Mouse (Mus musculus) left cerebral cortex, postnatal 25 days (tissue): Measurements from ENCODE around the gene Hc. TPM values are rescaled to one million over a fixed set of nuclear protein-coding genes. Genes with fewer than 3 reads are reported as not detected.

ENCODE experiments used
- DNase-seq, 2 experiments: peaks; one replicate each; pipeline ENCODE4 v3.0.0; 2022; ENCODE audit warnings: low spot score in 2 of 2, mixed read lengths in 1 of 2
- intact Hi-C: fragments of 180-260 bp; cut with DNase I; formaldehyde crosslinking; loops from one replicate; pipeline ENCODE4 v1.15.1; 2025
- total RNA-seq, 2 experiments: library from RNA; stranded (reverse); gene quantifications; 2 replicates each; pipeline ENCODE4 v1.2.3; 2021

Hc gene
- total RNA-seq, 2 experiments from 2014 or later, result 0.09 to 0.23 TPM

- intact Hi-C loops, result no loop called here
- DNase-seq, result no peak
These were observed 76.4 kb downstream of the Hc start for GRCm38 (mm10) chr2:34984885-34985284.

DNA sequence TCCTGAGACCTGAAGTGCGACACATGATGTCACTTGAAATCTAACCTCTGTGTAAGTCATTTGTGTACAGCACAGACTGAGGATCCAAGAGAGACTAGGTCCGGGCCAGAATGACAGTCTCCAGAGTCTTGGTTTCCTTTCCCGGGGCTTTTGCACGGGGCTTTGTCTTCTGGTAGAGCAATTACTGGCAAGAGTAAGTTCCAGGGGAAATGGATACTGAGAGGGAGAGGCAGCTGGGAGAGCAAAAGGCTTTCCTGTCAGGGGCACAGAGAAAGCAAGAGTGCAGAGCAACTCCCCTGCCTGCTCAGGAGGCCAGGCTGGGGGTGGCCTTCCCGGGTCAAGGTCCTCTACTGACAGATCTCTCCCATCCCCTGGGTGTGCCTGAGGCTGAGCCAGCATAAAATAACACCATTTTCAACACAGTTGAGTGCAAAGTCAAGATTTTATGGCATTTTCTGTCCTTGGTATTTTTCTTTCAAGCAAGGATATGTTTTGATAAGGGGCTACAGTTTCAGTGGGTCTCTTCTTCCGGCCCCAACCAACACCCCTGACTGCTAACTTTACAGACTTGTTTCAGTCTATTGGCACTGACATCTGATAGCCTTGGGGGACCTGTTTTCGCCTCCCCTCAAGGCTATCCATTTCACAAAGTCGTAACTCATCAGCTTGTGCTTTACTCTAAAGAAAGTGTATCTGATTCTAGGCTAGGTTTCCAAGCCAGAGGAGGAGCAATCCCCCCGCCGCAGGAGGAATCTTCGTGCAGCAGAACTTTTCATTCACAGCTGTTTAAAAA lies 78.1 kb downstream of the Hc start:
- DNase-seq, result no peak
- intact Hi-C loops, result no loop called here

GRCm38 (mm10) chr2:34982096-34982724 lies 79.0 kb downstream of the Hc start:
- peak; percentile 26 to 85 for DNase-seq
- intact Hi-C loops, result no loop called here

DNA sequence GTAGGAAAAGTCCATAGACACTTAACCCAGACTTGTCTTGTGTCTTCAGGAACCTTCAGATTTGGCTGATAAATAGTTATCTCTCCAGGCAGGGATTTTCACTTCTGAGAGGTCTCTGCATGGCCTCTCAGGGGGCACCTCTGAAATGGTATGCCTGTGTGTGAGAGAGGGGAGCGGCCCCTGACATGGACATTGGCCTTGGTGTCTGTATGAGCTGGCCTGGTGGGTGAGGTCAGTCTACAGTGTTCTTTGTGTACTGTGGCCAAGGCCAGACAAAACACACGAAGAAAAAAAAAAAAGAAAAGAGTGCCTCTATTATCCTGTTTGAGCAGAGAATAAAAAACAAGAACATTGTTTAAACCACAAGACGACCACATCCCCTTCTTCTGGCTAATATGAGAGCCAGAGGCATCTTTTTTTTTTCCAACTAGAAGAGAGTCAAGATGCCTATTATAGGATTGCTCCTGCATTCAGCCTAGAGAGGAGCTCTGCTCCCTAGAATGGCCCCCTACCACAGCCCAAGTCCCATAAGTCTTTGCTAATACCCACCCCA lies 81.7 kb downstream of the Hc start:
- no peak for DNase-seq
- intact Hi-C loops, result no loop called here

- no peak for DNase-seq
- intact Hi-C loops, result no loop called here
These were observed 83.0 kb downstream of the Hc start for GRCm38 (mm10) chr2:34978226-34978625.

GRCm38 (mm10) chr2:34976945-34977658 lies 84.1 kb downstream of the Hc start:
- intact Hi-C loops, result no loop called here

DNA sequence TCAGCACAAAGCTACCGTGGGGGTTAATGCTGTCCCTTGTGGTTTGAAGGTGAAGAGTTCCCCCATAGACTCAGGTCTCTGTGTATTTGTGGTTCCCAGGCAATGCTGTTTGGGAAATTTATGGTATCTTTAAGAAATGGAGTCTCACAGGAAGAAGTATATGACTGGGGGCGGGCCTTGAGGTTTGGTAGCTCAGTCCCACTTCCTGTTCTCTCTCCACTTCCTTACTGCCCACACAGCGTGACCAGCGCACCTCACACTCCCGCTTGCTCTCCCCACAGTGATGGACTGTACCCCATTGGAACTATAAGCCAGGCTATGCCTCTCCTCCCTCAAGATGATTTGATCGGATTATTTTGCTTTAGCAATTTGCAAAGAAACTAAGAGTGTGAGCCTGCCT lies 84.8 kb downstream of the Hc start:
- no peak for DNase-seq
- intact Hi-C loops, result no loop called here

More at GRCm38 (mm10) chr2:34976945-34977658, 84.1 kb downstream of the Hc start:
- DNase-seq, result no peak

DNA sequence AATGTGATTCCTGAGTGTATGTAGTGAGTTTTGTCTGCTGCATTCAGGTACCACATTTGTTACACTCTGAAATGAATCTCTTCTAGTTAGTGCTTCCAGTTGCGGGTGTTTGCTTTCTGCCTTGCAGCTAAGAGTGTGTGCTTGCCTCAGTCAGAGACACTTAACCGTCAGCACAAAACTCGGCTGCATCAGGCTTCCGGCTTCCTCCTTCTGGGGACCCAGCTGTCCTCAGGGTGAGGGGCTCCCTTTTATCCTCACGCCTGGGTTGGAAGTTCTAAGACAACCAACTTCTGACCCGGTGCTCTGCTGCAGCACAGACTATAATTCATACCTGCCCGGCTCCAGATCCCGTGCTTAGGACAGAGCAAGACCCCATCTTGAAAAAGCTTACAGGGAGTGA lies 88.2 kb downstream of the Hc start:
- intact Hi-C loops, result loop anchor here (5.0 kb wide), 1 partner anchor 71 kb away; no protein-coding TSS in a partner anchor
- DNase-seq, result no peak

DNA sequence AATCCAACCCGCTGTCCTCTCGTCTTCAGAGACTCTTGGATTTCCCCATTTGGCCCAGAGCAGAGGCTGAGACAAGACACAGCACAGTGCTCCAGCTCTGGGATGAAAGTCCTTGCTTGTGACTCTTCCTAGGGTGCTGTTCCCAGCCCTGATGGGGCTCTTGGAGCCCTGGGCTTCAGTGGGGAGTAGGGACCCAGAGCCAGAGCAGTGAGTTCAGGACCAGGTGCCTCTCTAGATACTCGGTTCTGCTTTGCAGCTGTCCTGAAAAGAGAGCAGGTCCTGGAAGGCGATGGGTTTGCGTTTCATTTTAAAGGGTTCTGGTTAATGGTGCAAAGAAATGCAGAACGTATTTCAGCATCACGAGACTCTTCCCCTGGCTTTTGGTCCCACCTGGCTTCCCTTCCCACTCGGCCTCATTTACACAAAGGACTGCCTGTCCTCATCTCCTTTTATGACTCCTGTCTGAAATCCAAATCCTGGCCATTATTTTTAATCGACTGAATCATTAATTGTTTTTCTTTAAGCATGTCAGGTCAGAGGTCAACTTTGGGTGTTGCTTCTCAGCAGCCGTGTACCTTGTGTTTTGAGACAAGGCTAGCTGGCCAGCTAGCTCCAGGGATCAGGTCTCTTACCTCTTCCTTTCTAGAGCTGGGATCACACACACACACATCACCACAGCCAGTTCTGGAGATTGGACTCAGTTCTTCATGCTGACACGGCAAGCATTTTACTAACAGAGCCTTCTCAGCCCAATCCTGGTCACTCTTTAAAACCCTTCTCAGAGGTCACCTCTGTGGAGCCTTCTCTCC lies 90.0 kb downstream of the Hc start:
- no peak for DNase-seq
- intact Hi-C loops, result loop anchor here (5.0 kb wide), 1 partner anchor 69 kb away; no protein-coding TSS in a partner anchor

GRCm38 (mm10) chr2:34970092-34970750 lies 91.0 kb downstream of the Hc start:
- DNase-seq, result no peak
- intact Hi-C loops, result loop anchor here (5.0 kb wide), 1 partner anchor 68 kb away; no protein-coding TSS in a partner anchor

DNA sequence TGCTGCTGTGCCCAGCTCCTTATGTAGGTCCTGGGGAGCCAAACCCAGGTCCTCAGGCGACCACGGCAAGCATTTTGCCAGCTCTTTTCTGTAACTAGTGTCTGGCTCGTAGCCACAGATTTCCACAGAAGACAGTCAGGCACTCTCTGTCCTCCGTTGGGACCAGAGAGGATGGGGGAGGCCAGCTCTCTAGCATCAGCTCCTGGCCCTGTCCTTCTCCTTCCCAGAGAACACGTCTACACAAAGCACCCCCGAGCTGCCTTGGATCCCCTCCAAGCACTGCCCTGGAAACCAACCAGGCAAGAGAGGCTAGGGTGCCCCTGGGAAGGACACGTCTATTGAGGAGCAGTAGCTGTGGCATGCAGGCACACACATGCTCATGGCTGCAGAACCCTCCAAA lies 92.1 kb downstream of the Hc start:
- DNase-seq, result no peak
- intact Hi-C loops, result no loop called here

DNA sequence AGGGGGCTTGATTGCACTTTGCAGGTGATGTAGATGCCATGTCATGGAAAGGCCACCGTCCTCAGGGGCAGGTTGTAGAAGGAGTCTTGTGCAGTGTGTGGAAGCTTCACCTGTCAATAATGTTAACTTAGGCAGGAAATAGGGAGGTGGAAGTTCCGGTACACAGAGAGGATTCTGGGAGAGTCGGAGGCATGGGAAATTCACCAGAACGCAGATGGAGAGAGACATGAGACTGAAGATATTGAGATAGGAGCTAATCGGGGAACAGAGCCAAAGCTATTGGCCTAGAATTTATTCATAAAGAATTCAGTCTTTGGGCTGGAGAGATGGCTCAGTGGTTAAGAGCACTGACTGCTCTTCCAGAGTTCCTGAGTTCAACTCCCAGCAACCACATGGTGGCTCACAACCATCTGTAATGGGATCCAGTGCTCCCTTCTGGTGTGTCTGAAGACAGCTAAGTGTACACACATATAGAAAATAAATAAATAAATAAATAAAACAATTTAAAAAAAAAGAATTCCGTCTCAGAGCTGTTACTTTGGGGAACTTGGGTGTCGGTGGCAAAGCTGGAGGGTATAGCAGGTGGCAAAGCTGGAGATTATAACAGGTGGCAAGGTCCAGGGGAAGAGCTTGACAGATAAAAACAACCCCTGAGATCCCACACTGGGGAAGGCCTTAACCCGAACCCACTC lies 94.8 kb downstream of the Hc start:
- intact Hi-C loops, result no loop called here
- no peak for DNase-seq

DNA sequence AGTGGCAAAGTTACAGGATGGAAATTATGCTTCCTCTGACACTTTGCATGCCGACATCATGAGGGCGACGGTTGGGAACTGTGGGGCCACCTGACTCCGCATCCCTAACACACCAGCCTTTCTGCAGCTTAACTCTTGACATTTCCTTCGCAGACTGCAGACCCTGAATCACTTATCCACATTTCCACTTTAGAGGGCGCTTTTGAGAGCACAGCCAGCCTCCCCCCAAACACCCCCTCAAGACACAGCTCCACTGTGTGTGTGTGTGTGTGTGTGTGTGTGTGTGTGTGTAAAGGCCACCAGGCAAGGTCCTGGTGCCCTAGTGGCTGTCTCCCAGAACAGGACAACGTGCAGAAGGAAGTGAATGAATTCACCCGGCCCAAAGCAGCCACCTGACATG lies 95.4 kb downstream of the Hc start:
- no peak for DNase-seq
- intact Hi-C loops, result no loop called here

DNA sequence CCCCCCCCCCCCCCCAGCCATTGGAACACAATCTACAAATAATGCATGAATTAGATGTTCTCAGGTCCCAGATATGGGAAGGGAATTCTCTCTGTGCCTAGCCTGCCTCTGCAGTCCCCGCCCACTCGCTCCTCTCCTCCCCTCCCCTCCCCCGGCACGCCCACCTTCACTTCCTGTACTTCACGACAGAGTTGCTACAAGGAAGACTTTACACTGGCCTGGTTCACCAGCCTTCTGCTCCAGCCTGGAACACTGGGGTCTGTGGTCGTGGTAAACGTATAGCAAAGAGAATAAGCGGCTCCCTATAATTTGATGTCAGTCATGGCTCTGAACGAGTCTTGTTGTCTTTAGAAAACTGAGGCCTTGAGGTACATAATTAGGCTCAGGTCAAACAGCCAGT lies 95.9 kb downstream of the Hc start:
- intact Hi-C loops, result no loop called here
- no peak for DNase-seq

DNA sequence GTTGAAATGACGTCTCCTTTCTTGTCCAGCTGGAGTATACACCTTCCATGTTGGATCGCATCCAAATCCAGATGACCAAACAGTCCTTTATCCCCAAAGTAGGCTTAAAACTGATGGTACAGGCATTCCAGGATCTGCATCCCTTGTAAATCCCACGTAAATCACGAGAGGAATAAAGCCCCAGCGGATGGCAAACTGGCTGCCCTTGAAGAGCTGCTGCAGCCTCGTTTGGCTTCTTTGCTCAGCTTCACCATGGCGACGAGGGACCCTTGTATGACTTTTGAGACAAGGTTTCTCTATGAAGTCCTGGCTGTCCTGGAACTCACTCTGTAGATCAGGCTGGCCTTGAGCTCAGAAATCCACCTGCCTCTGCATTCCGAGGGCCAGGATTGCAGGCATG lies 96.6 kb downstream of the Hc start:
- intact Hi-C loops, result no loop called here
- DNase-seq, result no peak

DNA sequence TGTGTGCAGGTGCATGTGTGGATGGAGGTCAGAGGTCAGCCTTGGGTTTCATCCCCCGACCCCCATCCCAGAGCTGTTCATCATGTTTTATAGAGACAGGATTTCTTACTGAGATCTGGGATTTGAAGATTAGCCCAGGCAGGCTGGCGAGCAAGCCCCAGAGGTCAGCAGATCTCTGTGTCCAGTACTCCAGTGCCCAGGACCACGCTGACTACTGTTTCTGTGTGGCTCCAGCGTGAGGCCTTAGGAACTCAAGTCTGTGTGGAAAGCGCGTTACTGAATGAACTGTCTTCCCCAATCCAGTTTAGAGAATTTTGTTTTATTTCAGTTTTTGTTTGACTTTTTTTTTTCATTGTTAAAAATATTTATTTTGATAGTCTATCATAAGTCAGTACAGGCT lies 97.0 kb downstream of the Hc start:
- intact Hi-C loops, result no loop called here
- no peak for DNase-seq

GRCm38 (mm10) chr2:34963371-34963956 lies 97.8 kb downstream of the Hc start:
- intact Hi-C loops, result no loop called here

DNA sequence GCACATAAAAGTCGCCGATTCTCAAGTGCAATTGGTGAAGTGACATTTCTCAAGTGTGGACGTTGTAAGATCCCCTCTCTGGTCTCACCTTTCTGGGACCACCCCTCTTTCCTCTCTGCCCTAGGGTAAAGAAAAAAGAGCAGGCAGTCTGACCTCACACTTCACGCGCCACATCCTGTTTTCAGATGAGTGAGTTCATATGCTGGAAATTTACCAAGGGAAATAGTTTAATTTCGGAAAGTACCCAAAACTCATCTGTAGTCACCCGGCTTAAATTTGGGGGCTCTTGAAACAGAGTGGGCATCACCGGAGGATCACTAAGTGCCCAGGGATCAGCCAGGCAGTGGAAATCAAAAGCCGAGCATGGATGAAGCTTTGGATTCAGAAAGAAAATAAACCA lies 98.3 kb downstream of the Hc start:
- intact Hi-C loops, result no loop called here
- DNase-seq, result no peak

More at GRCm38 (mm10) chr2:34963371-34963956, 97.8 kb downstream of the Hc start:
- DNase-seq, result no peak
